Mouse (Mus musculus) gonadal fat pad, adult 2 months (tissue): ENCODE data around the gene Txk. TPM values are rescaled to one million over a fixed set of nuclear protein-coding genes. Genes with fewer than 3 reads are reported as not detected.

Experiments used
- DNase-seq: peaks from one replicate; pipeline ENCODE4 v3.0.0-alpha.2; 2012; ENCODE audit warnings: low read depth
- polyA plus RNA-seq: library from polyadenylated mRNA; depleted of rRNA; stranded (reverse); fragments of >200 nt; gene quantifications from 2 replicates; pipeline ENCODE4 v1.2.3, GENCODE M21; 2012; rRNA removed

Gene Txk
- polyA plus RNA-seq: 0.20 and 0.33 TPM in 2 replicates

DNA sequence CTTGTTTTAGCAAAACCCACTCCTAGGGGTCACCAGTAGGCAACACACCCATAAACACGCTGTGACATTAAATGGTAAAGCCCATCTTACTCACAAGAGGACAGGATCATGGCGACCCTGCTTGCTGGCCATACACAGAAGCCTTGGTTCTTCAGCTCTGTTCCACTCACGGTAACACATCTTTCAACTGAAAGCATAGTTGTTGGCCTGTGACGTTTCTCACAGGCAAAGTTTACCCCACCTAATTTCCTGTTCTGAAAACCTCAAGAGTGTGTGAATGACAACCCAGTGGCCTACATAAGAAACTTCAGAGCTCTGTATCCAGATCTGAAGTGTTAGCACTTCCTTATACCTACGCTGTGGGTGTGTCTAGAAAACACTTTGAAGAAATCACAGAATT, at the start of gene Txk:
Gene Txk, minus strand, starts transcription at position 193 of the 400 bp plus-strand sequence.
- DNase-seq: no peak

DNA sequence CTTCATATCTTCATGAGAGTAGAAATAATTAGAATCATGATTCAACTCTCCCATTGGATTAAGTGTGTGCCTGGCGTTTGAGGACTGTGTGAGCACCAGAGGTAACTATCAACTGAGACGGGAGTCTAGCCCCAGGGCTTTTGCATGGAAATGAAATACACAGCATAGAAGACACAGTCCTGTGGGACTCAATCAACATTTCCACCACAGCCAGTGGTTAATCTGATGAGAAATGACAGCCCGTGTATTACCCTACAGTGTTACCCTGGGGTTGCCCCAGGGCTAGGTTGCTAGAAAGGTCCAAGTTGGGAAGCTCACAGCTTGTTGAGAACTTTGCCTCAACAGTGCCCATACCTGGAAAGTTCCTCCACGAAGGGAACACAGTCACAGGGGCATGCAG, 46.0 kb upstream of the Txk start:
- DNase-seq: no peak

DNA sequence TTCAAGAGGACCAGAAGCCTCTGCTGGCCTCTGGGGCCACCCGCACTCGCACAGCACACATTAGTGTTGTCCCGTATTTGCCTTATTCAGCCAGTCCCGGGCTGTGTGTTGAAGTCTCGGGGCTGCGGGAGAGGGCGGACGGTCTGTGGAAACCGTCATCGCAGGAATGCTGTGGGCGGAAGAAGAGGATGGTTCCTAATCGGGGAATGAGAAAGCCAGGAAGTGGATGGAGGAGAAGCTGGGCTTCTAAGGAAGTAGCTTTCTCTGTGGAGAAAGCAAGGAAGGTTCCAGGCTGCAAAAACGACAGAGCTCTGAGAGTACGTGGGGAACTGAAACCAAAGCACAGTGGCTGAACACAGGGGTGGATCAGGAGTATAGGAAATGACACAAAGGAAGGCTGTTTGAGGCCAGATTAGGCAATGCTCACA, 43.6 kb upstream of the Txk start:
- peak; percentile 8 for DNase-seq

GRCm38 (mm10) chr5:72793309-72793850, 40.8 kb upstream of the Txk start:
- no peak for DNase-seq

GRCm38 (mm10) chr5:72791789-72792188, 39.2 kb upstream of the Txk start:
- no peak for DNase-seq

DNA sequence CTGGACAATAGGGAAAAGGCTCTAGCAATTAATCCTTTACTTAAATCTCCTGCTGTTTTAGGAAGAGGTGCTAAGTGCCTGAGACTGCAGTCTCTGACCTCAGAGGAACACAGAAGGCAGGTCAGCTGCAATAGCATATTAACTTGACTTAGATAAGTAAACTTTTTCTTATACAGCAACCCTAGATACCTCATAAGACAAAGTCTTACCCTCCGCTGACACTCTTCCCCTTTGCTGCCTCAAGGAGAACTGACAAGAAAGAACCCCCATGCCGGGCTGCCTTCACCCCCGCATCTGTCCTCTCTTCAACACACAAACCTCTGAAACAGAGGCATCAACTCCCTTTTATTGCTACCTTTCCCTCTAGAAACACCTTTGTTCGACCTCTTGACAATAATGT, 38.8 kb upstream of the Txk start:
- no peak for DNase-seq

- DNase-seq: no peak
These were observed 32.9 kb upstream of the Txk start for GRCm38 (mm10) chr5:72785451-72785850.

GRCm38 (mm10) chr5:72784719-72785118, 32.1 kb upstream of the Txk start:
- no peak for DNase-seq

- no peak for DNase-seq
These were observed 31.4 kb upstream of the Txk start for GRCm38 (mm10) chr5:72783957-72784356.

GRCm38 (mm10) chr5:72783123-72783522, 30.5 kb upstream of the Txk start:
- no peak for DNase-seq

DNA sequence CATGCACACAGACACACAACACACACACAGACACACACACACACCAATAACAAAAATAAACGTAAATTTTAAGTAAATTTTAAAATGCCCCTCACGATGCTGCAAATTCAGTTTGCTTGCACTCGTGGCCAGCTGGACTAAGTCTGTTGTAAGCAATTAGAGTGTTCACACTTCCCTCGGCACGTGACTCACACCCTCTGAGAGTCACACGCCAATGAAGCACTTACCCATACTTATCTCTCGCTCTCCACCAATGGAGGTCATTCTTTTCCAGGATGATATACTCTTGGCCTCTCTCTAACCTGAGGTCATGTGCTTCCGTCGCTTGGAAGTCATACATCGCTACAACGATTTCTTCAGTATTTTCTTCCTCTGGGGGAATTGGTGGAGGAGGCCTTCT, 29.2 kb upstream of the Txk start:
- DNase-seq: no peak

DNA sequence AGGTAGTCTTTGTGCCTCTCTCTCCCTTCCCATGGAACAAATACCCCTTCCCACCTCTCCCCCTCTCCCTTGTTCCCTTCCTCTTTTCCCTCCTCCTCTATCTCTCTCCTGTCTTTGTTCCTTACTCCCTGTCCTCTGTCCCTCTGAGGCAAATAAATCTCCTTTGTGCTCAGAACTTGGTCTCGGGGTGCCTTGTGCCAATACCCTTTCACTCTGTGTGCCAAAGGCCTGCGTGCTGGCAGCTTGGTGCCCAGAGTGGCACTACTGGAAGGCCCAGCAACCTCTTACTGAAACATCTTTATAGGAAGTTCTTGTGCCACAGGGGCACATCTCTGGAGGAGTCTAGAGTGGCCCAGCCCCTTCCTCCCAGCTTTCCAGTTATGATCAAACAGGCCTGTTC, 24.0 kb upstream of the Txk start:
- DNase-seq: no peak

GRCm38 (mm10) chr5:72776127-72776526, 23.6 kb upstream of the Txk start:
- DNase-seq: no peak

GRCm38 (mm10) chr5:72769841-72770240, 17.3 kb upstream of the Txk start:
- DNase-seq: no peak

DNA sequence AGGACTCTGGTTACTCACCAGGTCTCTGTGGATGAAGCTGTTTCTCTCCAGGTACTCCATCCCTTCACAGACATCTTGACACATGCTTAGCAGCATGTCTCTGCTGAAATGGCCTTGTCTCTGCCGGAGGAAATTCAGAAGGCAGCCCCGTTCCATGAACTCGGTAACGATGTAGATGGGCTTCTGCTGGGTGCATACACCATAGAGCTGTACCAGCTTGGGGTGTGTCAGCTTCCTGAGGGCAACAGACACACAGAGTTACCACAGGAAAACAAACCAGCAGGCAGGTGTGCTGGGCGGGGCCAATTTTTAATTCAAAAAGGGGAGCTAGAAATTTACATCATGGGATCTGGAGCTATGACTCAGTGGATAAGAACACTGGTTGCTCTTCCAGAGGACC, 11.0 kb upstream of the Txk start:
- DNase-seq: no peak

- DNase-seq: no peak
These were observed 10.4 kb upstream of the Txk start for GRCm38 (mm10) chr5:72763025-72763424.

- no peak for DNase-seq
These were observed 9.2 kb upstream of the Txk start for GRCm38 (mm10) chr5:72761758-72762157.

- DNase-seq: no peak
These were observed 8.7 kb upstream of the Txk start for GRCm38 (mm10) chr5:72761237-72761636.

DNA sequence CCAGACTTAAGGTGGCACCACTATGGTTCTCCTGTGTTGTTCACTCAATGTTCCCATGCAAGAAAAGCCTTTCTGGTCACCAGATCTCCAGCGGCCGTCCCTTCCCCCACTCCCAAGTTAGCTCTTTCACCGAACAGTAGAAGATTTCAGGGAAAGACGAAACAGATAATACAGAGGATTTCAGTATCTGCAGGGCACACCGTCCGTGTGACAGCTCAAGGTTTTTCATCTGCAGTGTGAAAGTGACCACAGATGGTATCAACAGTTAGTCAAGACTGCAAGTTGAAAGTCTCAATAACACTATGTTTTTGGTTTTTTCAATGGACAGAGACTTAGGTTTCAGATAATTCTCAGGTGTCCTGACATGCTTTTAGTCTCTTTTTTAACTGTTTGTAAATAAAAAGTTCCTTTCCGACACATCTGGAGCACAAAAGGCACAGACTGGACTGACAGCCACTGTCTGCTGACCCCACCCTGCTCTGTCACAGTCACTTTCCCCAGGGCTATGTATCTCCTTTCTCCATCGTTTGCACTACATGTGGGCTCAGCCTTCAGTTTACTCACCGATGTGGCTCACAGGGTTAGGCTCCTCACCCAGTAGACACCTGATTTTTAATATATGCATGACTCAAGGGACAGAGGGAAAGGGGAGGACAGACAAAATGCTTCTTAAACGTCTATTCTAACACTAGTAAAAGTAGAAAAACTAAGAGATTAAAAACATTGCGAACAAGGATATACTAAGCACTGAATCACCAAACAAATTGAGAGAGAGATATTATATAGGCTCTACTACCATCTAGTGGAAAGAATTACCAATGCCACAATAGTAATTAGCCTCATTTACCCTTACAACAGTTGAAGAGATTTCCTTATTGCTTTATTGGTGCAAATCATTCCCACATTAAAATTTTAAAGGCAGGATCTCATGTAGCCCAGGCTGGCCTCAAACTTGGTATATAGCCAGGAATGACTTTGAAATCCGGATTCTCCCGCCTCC, 6.6 kb upstream of the Txk start:
- no peak for DNase-seq

- no peak for DNase-seq
These were observed 4.7 kb upstream of the Txk start for GRCm38 (mm10) chr5:72757155-72757773.

GRCm38 (mm10) chr5:72755941-72756340, 3.4 kb upstream of the Txk start:
- no peak for DNase-seq

- no peak for DNase-seq
These were observed 2.5 kb upstream of the Txk start for GRCm38 (mm10) chr5:72755035-72755434.
